Comparison of ENCODE assay signal across 30 mouse cellular contexts in the genomic region with DNA sequence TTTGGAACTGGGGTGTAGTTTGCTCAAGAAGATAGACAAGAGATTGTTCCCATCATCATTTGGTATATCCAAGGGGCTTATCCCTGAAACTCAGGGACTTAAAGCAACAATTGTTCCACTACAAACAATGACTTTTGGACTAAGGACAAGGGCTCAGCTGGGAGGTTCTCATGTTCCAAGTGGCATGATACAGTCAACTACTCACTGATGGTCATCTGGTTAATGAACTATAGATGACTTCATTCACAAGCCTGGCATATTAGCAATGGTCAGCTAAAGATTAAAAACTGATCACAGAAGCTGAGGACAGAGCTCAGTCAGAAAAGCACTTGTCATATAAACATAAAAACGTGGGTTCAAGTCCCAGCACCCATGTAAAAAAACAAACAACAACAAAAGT. TPM values are rescaled to one million over a fixed set of nuclear protein-coding genes. Genes with fewer than 3 reads are reported as not detected.
A peak's percentile ranks its signal among the peaks of the same experiment; 100 is the strongest.
DNase-seq lines count a peak whose midpoint lies in the region; ATAC-seq and TF ChIP-seq lines count a peak whose summit lies in the region.
"Had no signal": no experiment of that assay in that cellular context is flagged by ENCODE, and none has a peak within 500 bp of the region (broad histone marks: within the 10 kb centered on the region; RNA-seq: fewer than 3 reads in every experiment).

No protein-coding gene starts in this region.

- H3K9me3 ChIP-seq in kidney, embryonic 14.5 days (ENCODE audit: control insufficient read depth, low read length), result no peaks in the 10 kb centered on the region
- H3K9me3 ChIP-seq in kidney, postnatal 0 days (replicated peaks; ENCODE audit: low read length), result no peaks in the 10 kb centered on the region
- H3K9me3 ChIP-seq in kidney, embryonic 15.5 days (replicated peaks), result no peaks in the 10 kb centered on the region
- H3K9me3 ChIP-seq: embryonic facial prominence, embryonic 13.5 days; embryonic facial prominence, embryonic 15.5 days; forebrain, embryonic 10.5 days; forebrain, embryonic 12.5 days had no signal

- no peaks in the 10 kb centered on the region for H3K36me3 ChIP-seq in kidney, adult 2 months (ENCODE audit: control insufficient read depth, insufficient read depth, low read length)
- no peaks in the 10 kb centered on the region for H3K36me3 ChIP-seq in kidney, embryonic 14.5 days (ENCODE audit: control insufficient read depth, insufficient read depth, low read length)
- no peaks in the 10 kb centered on the region for H3K36me3 ChIP-seq in kidney, postnatal 0 days (ENCODE audit: insufficient read depth, low read length)
- H3K36me3 ChIP-seq in kidney, embryonic 15.5 days, result no peaks in the 10 kb centered on the region
- H3K36me3 ChIP-seq: embryonic facial prominence, embryonic 13.5 days; embryonic facial prominence, embryonic 15.5 days; forebrain, embryonic 10.5 days; forebrain, embryonic 12.5 days had no signal

- H3K27ac ChIP-seq in kidney, adult 2 months (ENCODE audit: insufficient read depth, low read depth, low read length), result no peak overlapping the region
- H3K27ac ChIP-seq in kidney, embryonic 14.5 days (ENCODE audit: low read depth, low read length), result no peak overlapping the region
- H3K27ac ChIP-seq in kidney, postnatal 0 days, result no peak overlapping the region
- H3K27ac ChIP-seq in kidney, embryonic 15.5 days, result no peak overlapping the region
- H3K27ac ChIP-seq: embryonic facial prominence, embryonic 13.5 days; embryonic facial prominence, embryonic 15.5 days; forebrain, embryonic 10.5 days; forebrain, embryonic 12.5 days had no signal

- no peak overlapping the region for H3K4me2 ChIP-seq in kidney, embryonic 14.5 days (replicated peaks; ENCODE audit: low read depth, low read length)
- H3K4me2 ChIP-seq in kidney, postnatal 0 days (ENCODE audit: low read length), result no peak overlapping the region
- no peak overlapping the region for H3K4me2 ChIP-seq in kidney, embryonic 15.5 days
- H3K4me2 ChIP-seq: embryonic facial prominence, embryonic 13.5 days; embryonic facial prominence, embryonic 15.5 days; forebrain, embryonic 12.5 days had no signal

- 22% methylated on average over 1 of the region's 1 CpGs for WGBS in kidney, adult 2 months
- 54% methylated on average over 1 of the region's 1 CpGs for WGBS in kidney, embryonic 14.5 days
- WGBS in kidney, postnatal 0 days, result 57% methylated on average over 1 of the region's 1 CpGs
- 65% methylated on average over 1 of the region's 1 CpGs for WGBS in kidney, embryonic 15.5 days

- TF ChIP-seq POLR2A in kidney, adult 2 months (IDR thresholded peaks at IDR 0.05; ENCODE audit: low read depth, low read length), result no peak

- no peak for ATAC-seq in kidney, embryonic 14.5 days (ENCODE audit: low FRiP score, low TSS enrichment)
- ATAC-seq in kidney, postnatal 0 days (replicated peaks; ENCODE audit: low FRiP score, low read depth), result peak; percentile 68; the same call in 1 of the 2 replicates
- ATAC-seq in kidney, embryonic 15.5 days (replicated peaks; ENCODE audit: low FRiP score), result no peak
- no peak for ATAC-seq in megakaryocyte-erythroid progenitor cell, adult 5-6 weeks (replicated peaks; ENCODE audit: low FRiP score, low TSS enrichment, poor library complexity, severe bottlenecking)
- ATAC-seq: forebrain, embryonic 14.5 days had no signal

- no peak overlapping the region for H3K4me3 ChIP-seq in kidney, adult 2 months (ENCODE audit: insufficient read depth, low read depth, low read length)
- H3K4me3 ChIP-seq in kidney, embryonic 14.5 days (ENCODE audit: low read length), result no peak overlapping the region
- H3K4me3 ChIP-seq in kidney, postnatal 0 days (replicated peaks; ENCODE audit: low read depth, low read length), result no peak overlapping the region
- H3K4me3 ChIP-seq in kidney, embryonic 15.5 days (replicated peaks), result no peak overlapping the region
- H3K4me3 ChIP-seq: embryonic facial prominence, embryonic 13.5 days; embryonic facial prominence, embryonic 15.5 days; erythroblast, embryonic 14.5 days; forebrain, embryonic 10.5 days; forebrain, embryonic 12.5 days had no signal

- no peaks in the 10 kb centered on the region for H3K27me3 ChIP-seq in kidney, adult 2 months (replicated peaks; ENCODE audit: control insufficient read depth, insufficient read depth, low read length)
- H3K27me3 ChIP-seq in kidney, embryonic 14.5 days (ENCODE audit: control insufficient read depth, insufficient read depth, low read length), result no peaks in the 10 kb centered on the region
- H3K27me3 ChIP-seq in kidney, postnatal 0 days (ENCODE audit: insufficient read depth, low read length), result no peaks in the 10 kb centered on the region
- H3K27me3 ChIP-seq in kidney, embryonic 15.5 days, result no peaks in the 10 kb centered on the region
- H3K27me3 ChIP-seq: embryonic facial prominence, embryonic 15.5 days; forebrain, embryonic 12.5 days had no signal

- H3K4me1 ChIP-seq in kidney, adult 2 months (ENCODE audit: control insufficient read depth, insufficient read depth, low read length), result 0 out of 2 replicates have a peak, but pooled peaks cover 2% of the 10 kb centered on the region
- no peaks in the 10 kb centered on the region for H3K4me1 ChIP-seq in kidney, embryonic 14.5 days (ENCODE audit: control insufficient read depth, insufficient read depth, low read length)
- no peaks in the 10 kb centered on the region for H3K4me1 ChIP-seq in kidney, postnatal 0 days (replicated peaks; ENCODE audit: insufficient read depth, low read length)
- H3K4me1 ChIP-seq in kidney, embryonic 15.5 days, result peaks cover 6% of the 10 kb centered on the region; the same call in 1 of the 2 replicates
- H3K4me1 ChIP-seq: embryonic facial prominence, embryonic 15.5 days had no signal

- no peak for TF ChIP-seq CTCF in kidney, adult 2 months (conservative IDR thresholded peaks at IDR 0.05; ENCODE audit: insufficient read depth, insufficient read length, low read depth, low read length)
- TF ChIP-seq CTCF in kidney, postnatal 0 days (IDR thresholded peaks at IDR 0.05; ENCODE audit: low read depth), result no peak

- H3K9ac ChIP-seq in kidney, embryonic 14.5 days (ENCODE audit: low read depth, low read length), result no peak overlapping the region
- H3K9ac ChIP-seq in kidney, postnatal 0 days (ENCODE audit: low read depth, low read length), result no peak overlapping the region
- no peak overlapping the region for H3K9ac ChIP-seq in kidney, embryonic 15.5 days
- H3K9ac ChIP-seq: embryonic facial prominence, embryonic 13.5 days; embryonic facial prominence, embryonic 15.5 days; forebrain, embryonic 12.5 days had no signal

- peak; percentile 84 for DNase-seq in kidney, adult 2 months
- DNase-seq in kidney, postnatal 14 days, result no peak
- peak; percentile 85 for DNase-seq in kidney, adult 9 months
- no peak for DNase-seq in kidney, postnatal 0 days (ENCODE audit: low spot score)
- DNase-seq: adrenal gland, adult 2 months; adrenal gland, postnatal 10 days; adrenal gland, postnatal 25 days; cerebellum, adult 11 months; cerebellum, adult 18-20 months; cerebellum, adult 8-10 months; cerebellum, adult 9-11 months; cerebellum, postnatal 14 days; cerebellum, postnatal 36 days; embryo, embryonic 11 days had no signal

RNA-seq across cellular contexts. Expression of gene Slc22a22, which starts 44.7 kb away (rescaled TPM):
- 20.6 and 34.5 TPM in 2 replicates for polyA plus RNA-seq in kidney, adult 2 months (2012; rRNA removed)
- 0.31 and 0.41 TPM in 2 replicates for polyA plus RNA-seq in kidney, embryonic 14.5 days (2014; fragmentation: Nextera tagmentation; extraction: Ambion mirVana)
- 7.9 and 8.9 TPM in 2 replicates for polyA plus RNA-seq in kidney, postnatal 0 days (2015; fragmentation: Nextera tagmentation; extraction: Ambion mirVana)
- 2.0 and 2.5 TPM in 2 replicates for polyA plus RNA-seq in kidney, embryonic 15.5 days (2015; fragmentation: Nextera tagmentation; extraction: Ambion mirVana)
- total RNA-seq in megakaryocyte-erythroid progenitor cell, adult 5-6 weeks (2014; fragmentation: Nextera tagmentation), result not detected in 2 replicates
- not detected in 2 replicates for total RNA-seq in megakaryocyte-erythroid progenitor cell, adult 5-6 weeks (2017)
- total RNA-seq: adrenal gland, postnatal 10 days; adrenal gland, postnatal 25 days; adrenal gland, postnatal 4 days; common myeloid progenitor, adult 5-6 weeks; ES-E14; MEL had no signal
- polyA plus RNA-seq: adrenal gland, adult 2 months; brain, embryonic 14.5 days; C2C12; embryonic facial prominence, embryonic 11.5 days; embryonic facial prominence, embryonic 13.5 days; erythroblast, embryonic 14.5 days; forebrain, embryonic 10.5 days; forebrain, embryonic 12.5 days; forebrain, embryonic 14.5 days had no signal

Comparison
In these comparisons a context has a peak if more than half of its experiments do, and no peak if none do; other contexts are left out.
1. DNase-seq: peak in kidney, adult 2 months (single experiment) and kidney, adult 9 months (single experiment); none in kidney, postnatal 14 days (single experiment) and kidney, postnatal 0 days (single experiment).